Mouse (Mus musculus): ENCODE results near the gene Pom121l2. TPM values are rescaled to one million over a fixed set of nuclear protein-coding genes. Genes with fewer than 3 reads are reported as not detected.

Gene Pom121l2
- total RNA-seq, 2 experiments from 2014 or later: not detected

DNA sequence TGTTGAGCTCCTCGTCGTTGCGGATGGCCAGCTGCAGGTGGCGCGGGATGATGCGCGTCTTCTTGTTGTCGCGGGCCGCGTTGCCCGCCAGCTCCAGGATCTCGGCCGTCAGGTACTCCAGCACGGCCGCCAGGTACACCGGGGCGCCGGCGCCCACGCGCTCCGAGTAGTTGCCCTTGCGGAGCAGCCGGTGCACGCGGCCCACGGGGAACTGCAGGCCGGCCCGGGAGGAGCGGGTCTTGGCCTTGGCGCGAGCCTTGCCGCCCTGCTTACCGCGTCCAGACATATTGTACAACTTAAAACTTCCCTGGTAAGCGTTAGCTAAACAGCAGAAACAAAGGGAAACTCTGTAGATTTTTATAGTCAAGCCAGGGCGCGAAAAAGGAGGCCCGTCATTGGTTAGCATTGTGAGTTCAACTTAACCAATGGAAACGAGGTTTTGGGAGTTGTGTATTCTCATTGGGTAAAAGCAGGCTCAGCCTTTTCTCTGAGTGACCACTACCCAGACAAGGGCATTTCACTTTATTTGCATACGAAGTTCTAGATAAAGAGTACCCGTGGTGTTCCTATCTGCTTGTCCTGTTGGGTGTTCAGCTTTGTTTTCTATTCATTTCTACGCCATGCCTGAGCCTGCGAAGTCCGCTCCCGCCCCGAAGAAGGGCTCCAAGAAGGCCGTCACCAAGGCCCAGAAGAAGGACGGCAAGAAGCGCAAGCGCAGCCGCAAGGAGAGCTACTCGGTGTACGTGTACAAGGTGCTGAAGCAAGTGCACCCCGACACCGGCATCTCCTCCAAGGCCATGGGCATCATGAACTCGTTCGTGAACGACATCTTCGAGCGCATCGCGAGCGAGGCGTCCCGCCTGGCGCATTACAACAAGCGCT is 54.5 kb downstream of the Pom121l2 start, which contains the start of the genes Hist1h2ah and Hist1h2bk:
Hist1h2ah (minus strand) TSS at position 302 of the 882 bp plus-strand sequence.
Hist1h2bk (plus strand) TSS at position 604 of the 882 bp plus-strand sequence.
- intact Hi-C loops (cut with DNase I): loop anchor here (10.0 kb wide), 1 partner anchor 211 kb away; no protein-coding TSS in a partner anchor
- DNase-seq (ENCODE audit: low spot score in 2 of 2): peak; percentile 86 to 97

DNA sequence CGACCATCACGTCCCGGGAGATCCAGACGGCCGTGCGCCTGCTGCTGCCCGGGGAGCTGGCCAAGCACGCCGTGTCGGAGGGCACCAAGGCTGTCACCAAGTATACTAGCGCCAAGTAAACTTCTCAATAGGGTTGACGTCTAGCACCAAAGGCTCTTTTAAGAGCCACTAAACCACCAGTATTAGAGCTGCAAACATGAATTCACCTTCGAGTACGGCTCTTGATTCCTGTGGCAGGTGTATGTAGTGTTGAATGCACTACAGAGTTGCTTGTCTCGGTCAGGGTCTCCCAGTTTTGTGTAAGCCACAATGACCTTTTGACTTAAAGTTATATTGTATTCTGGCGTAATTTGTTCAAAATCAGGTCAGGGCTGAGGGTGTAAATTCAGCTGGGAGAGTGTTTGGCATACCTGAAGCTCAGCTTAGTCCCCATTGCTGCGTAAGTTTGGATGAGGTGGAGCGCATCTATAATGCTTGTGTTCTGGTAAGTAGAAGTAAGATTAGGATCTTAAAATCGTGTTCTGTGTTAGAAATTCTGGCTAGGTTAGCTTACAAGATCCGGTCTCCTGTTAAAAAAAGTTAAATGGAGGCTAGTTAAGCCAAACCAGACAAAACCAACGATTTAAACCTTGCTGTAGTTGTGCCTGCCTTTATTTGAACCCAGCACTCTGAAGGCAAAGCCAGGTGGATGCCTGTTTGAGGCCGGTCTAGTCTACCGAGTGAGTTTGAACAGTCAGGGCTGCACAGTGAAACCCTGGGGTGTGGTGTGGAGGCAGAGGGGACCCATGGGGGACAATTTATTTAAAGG is 55.4 kb downstream of the Pom121l2 start:
- intact Hi-C loops (cut with DNase I): loop anchor here (10.0 kb wide), 1 partner anchor 212 kb away; no protein-coding TSS in a partner anchor
- DNase-seq (ENCODE audit: low spot score in 2 of 2): no peak

DNA sequence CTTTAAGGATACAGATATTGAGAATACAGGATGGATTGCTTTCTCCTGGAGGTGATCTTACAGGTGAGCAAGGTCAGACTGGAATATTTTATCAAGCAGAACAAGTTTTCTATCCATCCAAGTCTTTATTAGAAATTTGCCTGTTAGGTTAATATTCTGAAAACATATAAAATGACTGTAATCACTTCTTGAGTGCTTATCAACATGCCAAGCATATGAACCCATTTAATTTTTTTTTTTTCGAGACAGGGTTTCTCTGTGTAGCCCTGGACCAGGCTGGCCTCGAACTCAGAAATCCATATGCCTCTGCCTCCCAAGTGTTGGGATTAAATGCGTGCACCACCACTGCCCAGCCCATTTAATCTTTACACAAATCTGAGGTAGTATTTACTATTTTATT is 56.0 kb downstream of the Pom121l2 start:
- intact Hi-C loops (cut with DNase I): loop anchor here (10.0 kb wide), 1 partner anchor 212 kb away; no protein-coding TSS in a partner anchor
- no peak for DNase-seq (ENCODE audit: low spot score in 2 of 2)

DNA sequence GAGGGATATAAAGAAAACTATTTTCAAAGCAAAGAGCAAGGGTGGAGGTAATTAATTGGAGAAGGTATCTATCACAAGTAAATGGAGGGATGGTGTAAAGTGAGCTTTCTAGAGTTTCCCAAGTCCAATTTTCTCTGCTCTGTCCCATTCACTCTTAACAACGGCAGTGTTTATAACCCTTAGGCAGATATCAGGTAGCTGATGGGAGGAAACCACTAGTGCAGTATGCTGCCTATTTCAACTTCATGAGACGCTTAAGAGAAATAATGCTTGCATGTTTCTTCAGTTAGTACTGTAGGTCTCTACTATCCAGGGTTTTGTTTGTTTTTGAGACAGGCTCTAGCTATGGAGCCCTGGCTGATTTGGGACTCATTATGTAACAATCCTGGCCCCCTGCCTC is 56.4 kb downstream of the Pom121l2 start:
- DNase-seq (ENCODE audit: low spot score in 2 of 2): no peak
- intact Hi-C loops (cut with DNase I): loop anchor here (10.0 kb wide), 1 partner anchor 213 kb away; no protein-coding TSS in a partner anchor

Small RNA genes lying within 50 kb of the gene (microRNA-seq; reads per million reads assigned to microRNA genes)
- gene Gm44390: 0 reads per million in 2 experiments

Other genes starting within 250 kb of the Pom121l2 start
- gene Hist1h4j, start 246.1 kb upstream of the Pom121l2 start, total RNA-seq (2021): 10 to 100 TPM; 18.4 to 22.2 TPM
- 100 to 1,000 TPM; 333 to 391 TPM for gene Hist1h4k, start 230.7 kb upstream of the Pom121l2 start, total RNA-seq (2021)
- 10 to 100 TPM; 13.8 TPM for gene Hist1h2ak, start 227.4 kb upstream of the Pom121l2 start, total RNA-seq (2021)
- gene Hist1h2bn, start 227.1 kb upstream of the Pom121l2 start, total RNA-seq (2021): 1 to 10 TPM; 3.9 to 8.2 TPM
- gene Hist1h1b, start 200.6 kb upstream of the Pom121l2 start, total RNA-seq (2021): 10 to 100 TPM in 1 of 2 experiments, 1 to 10 TPM in 1; 5.3 to 10.6 TPM
- gene Hist1h3i, start 197.8 kb upstream of the Pom121l2 start, total RNA-seq (2021): 10 to 100 TPM; 61.5 to 78.2 TPM
- gene Hist1h2an, start 194.0 kb upstream of the Pom121l2 start, total RNA-seq (2021): 1 to 10 TPM in 1 of 2 experiments, not detected in 1; 1.1 TPM
- 10 to 100 TPM in 1 of 2 experiments, 1 to 10 TPM in 1; 5.8 to 12.1 TPM for gene Hist1h2bp, start 193.7 kb upstream of the Pom121l2 start, total RNA-seq (2021)
- gene Hist1h2bq, start 171.0 kb upstream of the Pom121l2 start, total RNA-seq (2021): 10 to 100 TPM; 44.4 to 48.2 TPM
- gene Hist1h2ao, start 170.7 kb upstream of the Pom121l2 start, total RNA-seq (2021): 10 to 100 TPM in 1 of 2 experiments, 1 to 10 TPM in 1; 5.4 to 34.0 TPM
- gene Hist1h4m, start 169.4 kb upstream of the Pom121l2 start, total RNA-seq (2021): 100 to 1,000 TPM; 222 to 263 TPM
- 10 to 100 TPM; 23.9 to 43.9 TPM for gene Hist1h4n, start 149.0 kb upstream of the Pom121l2 start, total RNA-seq (2021)
- gene Hist1h2ap, start 147.7 kb upstream of the Pom121l2 start, total RNA-seq (2021): 10 to 100 TPM in 1 of 2 experiments, not detected in 1; 23.4 TPM
- gene Hist1h2br, start 147.5 kb upstream of the Pom121l2 start, total RNA-seq (2021): 10 to 100 TPM; 44.1 to 47.5 TPM
- 1 to 10 TPM; 2.6 to 3.3 TPM for gene Zfp184, start 36.1 kb upstream of the Pom121l2 start, total RNA-seq (2021)
- under 1 TPM; 0.25 to 0.39 TPM for gene Prss16, start 28.5 kb downstream of the Pom121l2 start, total RNA-seq (2021)
- gene Hist1h2ah, start 54.4 kb downstream of the Pom121l2 start, total RNA-seq (2021): 10 to 100 TPM; 28.7 to 29.1 TPM
- gene Hist1h2bk, start 54.7 kb downstream of the Pom121l2 start, total RNA-seq (2021): 10 to 100 TPM; 10.0 to 11.6 TPM
- 10 to 100 TPM; 60.2 to 73.2 TPM for gene Hist1h4i, start 60.2 kb downstream of the Pom121l2 start, total RNA-seq (2021)
- 10 to 100 TPM in 1 of 2 experiments, 1 to 10 TPM in 1; 8.5 to 19.5 TPM for gene Hist1h2ag, start 61.8 kb downstream of the Pom121l2 start, total RNA-seq (2021)
- 10 to 100 TPM; 14.0 to 18.1 TPM for gene Hist1h2bj, start 62.0 kb downstream of the Pom121l2 start, total RNA-seq (2021)
- gene Vmn1r188, start 103.2 kb downstream of the Pom121l2 start, total RNA-seq (2021): not detected
- not detected for gene Vmn1r189, start 124.6 kb downstream of the Pom121l2 start, total RNA-seq (2021)
- gene Vmn1r191, start 202.8 kb downstream of the Pom121l2 start, total RNA-seq (2021): not detected
- not detected for gene Vmn1r192, start 209.9 kb downstream of the Pom121l2 start, total RNA-seq (2021)
- not detected for gene Vmn1r193, start 242.0 kb downstream of the Pom121l2 start, total RNA-seq (2021)

Measured in left cerebral cortex, postnatal 25 days (tissue).